Mouse (Mus musculus): Measurements from ENCODE around the gene Map3k13. TPM values are rescaled to one million over a fixed set of nuclear protein-coding genes. Genes with fewer than 3 reads are reported as not detected.
A peak's percentile ranks its signal among the peaks of the same experiment; 100 is the strongest.
"Not testable (repeated sequence)": the region's sequence is repeated elsewhere in the genome, so short reads cannot be mapped to it uniquely, and the experiment has no call there.

The Map3k13 gene
- 0.11 to 0.29 TPM in 2 of 3 replicates, not detected in the other for total RNA-seq (2017)

DNA sequence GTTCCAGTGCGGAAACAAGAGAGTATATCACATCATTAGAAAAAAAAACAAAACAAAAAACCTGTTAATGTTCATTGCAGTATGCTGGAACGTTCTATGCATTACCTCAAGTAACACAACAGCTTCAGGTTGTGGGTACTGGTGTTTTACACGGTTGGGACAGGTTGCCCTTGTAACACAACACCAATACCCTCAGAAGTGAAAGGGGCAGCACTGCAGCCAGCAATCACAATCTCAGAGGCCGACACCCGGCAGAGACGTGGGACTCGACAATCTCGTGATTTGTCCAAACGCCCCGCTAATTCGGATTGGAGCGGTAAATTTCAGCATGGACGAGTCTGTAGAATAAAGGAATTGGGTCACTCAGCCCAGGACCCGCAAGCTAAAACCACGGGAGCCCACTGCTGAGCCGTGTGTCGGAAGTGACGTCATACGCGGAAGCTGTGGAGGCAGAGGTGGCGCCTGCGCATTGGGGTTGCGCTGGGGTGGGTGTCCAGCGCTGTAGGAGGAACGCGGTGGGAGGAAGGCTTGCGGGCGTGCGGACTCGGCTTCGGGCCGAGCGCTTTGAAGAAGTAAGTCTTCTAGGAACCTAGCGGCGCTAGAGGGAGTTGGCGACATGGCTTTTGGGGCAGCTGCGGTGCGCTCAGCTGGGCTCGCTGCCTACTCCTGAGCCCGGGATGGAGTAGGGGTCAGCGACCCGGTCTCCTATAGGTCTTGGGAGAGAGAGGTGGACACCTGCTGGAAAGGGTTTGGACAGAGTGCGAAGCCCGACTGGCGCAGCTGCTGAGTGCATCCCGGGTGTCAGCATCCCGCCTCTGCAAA lies at the start of gene Map3k13:
Gene Map3k13, plus strand, starts transcription at position 472 of the 822 bp plus-strand sequence.
- peak; percentile 96 for ATAC-seq (replicated peaks; ENCODE audit: insufficient number of reproducible peaks, low FRiP score, low TSS enrichment, poor library complexity, severe bottlenecking)

DNA sequence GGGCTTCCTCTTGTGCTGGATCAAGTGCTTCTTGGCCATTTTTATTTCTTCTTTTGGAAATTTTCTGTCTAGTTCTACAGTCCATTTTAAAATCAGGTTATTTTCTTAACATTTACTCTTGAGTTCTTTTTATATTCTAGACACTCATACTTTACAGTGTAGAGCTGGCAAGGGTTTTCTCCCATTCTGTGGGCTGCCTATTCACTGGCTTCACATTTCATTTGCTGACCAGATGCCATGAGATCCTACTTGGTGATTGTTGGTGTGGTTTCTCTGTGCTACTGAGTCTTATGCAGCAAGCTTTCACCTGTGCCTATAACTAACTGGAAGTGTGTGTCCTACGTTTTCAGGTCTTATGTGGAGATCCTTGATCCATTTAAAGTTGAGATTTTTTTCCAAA lies 35.7 kb upstream of the Map3k13 start:
- no peak for ATAC-seq (replicated peaks; ENCODE audit: insufficient number of reproducible peaks, low FRiP score, low TSS enrichment, poor library complexity, severe bottlenecking)

DNA sequence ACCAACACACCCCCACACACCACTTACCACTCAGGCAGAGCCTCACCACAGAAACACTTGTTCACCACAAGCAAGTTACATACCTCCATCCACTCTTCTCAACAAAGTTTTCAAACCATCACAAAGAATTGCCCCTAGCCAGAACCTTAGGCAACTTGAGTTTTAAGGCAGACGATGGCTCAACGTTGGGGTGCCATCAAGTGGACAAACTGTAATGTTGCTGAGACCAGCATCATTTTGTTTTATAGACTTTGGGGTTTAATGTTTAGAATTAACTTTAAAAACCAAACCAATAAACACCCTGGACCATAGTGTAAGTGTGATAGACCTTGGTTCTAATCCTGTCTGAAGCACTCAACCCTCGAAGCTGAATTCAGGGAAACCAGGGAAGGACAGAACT lies 25.9 kb upstream of the Map3k13 start:
- ATAC-seq (replicated peaks; ENCODE audit: insufficient number of reproducible peaks, low FRiP score, low TSS enrichment, poor library complexity, severe bottlenecking): no peak

DNA sequence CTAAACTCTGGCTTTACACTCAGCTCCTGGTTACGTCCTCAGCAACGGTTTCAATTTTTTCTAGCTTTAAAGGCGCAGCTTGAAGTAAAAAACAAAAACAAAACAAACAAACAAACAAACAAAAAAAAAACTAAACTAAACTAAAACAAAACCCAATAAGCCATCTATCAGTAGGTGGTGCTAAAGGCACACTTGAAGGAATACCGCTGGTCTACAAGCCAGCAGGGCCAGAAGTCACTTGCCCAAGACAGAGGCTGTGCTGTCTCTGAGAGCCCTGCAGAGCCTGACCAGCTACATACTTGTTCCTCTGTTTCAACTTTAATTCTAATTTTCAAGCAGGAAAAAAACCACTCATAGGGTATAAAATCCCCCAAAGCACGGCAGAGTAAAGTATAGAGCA lies 24.5 kb upstream of the Map3k13 start:
- no peak for ATAC-seq (replicated peaks; ENCODE audit: insufficient number of reproducible peaks, low FRiP score, low TSS enrichment, poor library complexity, severe bottlenecking)

DNA sequence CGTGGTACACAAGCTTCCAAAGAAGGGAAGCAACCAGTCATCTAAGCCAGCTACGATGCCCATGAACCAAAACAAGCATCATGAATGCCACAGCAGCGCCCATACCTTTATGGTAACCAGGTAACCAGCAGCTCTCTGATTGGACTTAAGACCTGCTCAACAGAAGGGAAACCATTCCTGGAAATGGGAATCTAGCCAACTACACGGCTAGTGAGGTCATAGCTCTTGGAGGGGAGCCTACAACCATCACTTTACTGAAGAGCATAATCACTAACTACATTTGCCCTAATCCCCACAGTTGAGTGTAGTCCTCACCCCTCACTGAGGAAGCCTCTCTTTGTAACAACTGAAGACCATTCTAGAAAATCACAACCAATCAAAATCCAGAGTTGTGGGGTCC lies 19.4 kb upstream of the Map3k13 start:
- no peak for ATAC-seq (replicated peaks; ENCODE audit: insufficient number of reproducible peaks, low FRiP score, low TSS enrichment, poor library complexity, severe bottlenecking)

DNA sequence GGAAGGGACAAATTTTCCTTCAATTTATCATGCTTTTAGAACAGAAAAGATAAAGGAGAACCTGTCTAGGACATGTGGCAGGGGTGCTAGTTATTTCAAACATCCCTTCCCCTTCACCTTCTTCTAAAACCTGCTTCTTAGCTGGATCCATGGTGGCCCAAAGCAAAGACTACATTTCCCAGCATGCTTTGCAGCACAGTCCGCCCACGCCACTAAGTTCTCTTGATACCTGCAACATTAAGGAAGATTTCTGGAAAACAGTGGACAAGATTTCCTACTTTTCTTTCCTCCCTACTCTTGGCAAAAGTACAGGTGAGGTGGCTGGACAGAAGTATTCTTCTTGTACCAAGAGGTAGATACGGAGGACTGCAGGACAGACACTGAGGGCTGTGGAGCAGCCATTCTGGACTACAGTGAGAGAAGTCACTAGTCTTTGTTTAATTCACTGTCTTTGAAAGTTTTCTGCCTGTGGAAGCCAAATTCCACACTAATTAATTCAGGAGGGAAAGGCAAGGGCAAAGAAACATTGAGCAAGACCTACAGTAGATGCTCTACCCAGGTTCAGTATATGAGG lies 15.8 kb upstream of the Map3k13 start:
- ATAC-seq (replicated peaks; ENCODE audit: insufficient number of reproducible peaks, low FRiP score, low TSS enrichment, poor library complexity, severe bottlenecking): no peak

DNA sequence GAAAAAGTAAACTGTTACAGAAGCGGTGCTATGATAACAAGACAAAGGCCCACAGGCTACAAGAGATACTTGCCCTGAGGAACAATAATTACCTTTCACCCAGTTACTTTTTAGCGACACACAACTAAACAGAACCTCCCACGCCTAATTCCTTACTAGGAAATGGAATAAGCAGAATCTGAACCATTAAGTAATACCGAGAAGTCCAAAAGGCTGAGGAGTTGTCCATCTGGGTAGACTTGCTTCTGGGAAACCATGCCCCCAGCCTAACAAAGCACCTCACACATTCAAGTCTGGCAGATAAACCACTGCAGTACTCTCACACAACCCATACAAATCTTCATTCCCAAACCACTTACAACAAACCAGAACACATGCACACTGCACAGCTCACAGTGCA lies 15.0 kb upstream of the Map3k13 start:
- ATAC-seq (replicated peaks; ENCODE audit: insufficient number of reproducible peaks, low FRiP score, low TSS enrichment, poor library complexity, severe bottlenecking): no peak

DNA sequence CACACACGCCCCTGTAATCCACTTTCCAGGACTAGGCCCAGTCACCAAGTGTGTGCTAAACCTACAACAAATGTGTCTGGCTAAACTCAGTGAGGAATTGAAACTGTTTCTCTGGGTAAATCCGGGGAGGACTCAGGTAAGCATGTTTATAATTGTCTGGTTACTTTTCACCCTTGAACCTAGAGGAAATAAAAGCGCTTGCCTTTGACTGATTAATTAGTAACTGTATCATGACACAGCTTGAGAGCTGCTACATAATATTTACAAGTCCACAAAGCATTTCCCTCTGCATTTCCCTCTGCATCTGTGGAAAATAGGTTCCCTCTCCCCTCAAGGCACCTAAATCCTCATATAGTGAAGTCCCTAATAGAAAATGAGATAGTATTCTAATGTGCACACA lies 12.9 kb upstream of the Map3k13 start:
- no peak for ATAC-seq (replicated peaks; ENCODE audit: insufficient number of reproducible peaks, low FRiP score, low TSS enrichment, poor library complexity, severe bottlenecking)

DNA sequence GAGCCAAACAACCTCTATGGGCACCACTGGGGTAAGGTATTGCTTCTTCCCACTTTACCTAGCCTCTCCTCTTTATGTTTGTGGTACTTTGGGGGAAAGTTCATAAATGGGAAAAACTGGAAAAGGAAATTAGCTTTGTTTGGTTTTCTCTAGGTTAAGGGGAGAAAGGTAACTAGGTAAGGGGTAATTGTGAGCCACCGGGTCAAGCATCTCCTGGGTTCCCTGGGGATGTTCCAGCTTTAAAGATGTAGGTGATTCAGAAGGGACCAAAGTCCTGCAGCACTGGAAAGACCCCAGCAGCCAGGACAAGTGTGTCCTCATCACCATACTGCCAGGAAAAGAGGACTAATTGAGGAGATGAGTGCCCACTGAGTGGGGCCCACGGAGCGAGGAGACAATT lies 12.3 kb upstream of the Map3k13 start:
- no peak for ATAC-seq (replicated peaks; ENCODE audit: insufficient number of reproducible peaks, low FRiP score, low TSS enrichment, poor library complexity, severe bottlenecking)

DNA sequence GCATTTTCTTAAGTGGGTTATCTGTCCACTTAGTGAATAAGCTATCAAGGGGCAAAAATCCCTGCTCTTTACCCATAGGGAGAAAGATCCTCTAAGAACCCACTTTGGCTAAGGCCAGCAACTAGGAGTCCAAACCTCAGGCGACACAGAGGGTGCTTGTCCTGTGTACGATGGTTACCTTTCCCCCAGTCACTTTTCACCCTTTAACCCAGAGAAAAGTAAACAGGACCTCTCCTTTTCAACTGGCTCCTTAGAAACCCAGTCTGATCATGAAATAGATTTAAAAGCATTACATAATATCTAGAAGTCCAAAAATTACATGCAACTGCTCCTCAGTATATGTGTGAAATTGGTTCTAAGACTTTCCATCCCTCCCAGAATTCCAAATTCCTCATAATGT lies 11.3 kb upstream of the Map3k13 start:
- ATAC-seq (replicated peaks; ENCODE audit: insufficient number of reproducible peaks, low FRiP score, low TSS enrichment, poor library complexity, severe bottlenecking): no peak

DNA sequence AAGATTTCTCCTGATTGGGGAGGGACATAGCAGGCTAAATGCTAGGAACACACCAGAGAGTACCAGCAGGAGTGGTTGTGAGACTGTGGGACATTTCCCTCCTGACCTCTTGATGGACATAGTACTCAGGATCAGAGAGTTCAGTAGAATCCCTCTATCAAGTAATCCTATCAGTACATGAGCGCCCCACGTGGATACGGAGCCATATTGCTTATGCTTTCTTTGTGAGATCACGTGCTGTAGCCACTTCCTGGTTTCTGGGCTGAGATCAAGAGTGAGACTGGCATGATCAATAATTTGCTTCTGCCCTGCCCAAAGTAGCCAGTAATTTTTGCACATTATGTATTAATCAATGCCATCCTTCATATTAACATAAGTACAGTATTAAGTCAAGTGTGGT lies 9.1 kb upstream of the Map3k13 start:
- no peak for ATAC-seq (replicated peaks; ENCODE audit: insufficient number of reproducible peaks, low FRiP score, low TSS enrichment, poor library complexity, severe bottlenecking)

DNA sequence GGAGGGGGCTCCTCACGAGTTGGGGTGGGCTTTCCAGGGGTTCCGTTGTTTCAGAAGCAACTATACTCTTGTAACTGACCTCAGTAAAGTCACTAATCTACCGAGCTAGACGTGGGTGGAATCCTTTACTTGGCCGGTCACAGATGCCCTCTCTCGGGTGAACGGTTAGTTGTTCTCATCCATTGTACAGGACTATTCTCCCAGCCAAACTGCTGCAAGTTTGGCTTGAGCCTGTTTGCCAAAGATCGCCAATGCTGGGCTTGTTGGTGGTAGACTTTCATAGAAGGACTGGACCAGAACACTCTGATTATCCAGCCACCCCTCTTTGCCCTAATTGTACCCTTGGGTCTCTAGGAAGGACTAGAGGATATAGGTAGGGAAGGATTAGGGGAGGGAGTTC lies 7.8 kb upstream of the Map3k13 start:
- no peak for ATAC-seq (replicated peaks; ENCODE audit: insufficient number of reproducible peaks, low FRiP score, low TSS enrichment, poor library complexity, severe bottlenecking)

DNA sequence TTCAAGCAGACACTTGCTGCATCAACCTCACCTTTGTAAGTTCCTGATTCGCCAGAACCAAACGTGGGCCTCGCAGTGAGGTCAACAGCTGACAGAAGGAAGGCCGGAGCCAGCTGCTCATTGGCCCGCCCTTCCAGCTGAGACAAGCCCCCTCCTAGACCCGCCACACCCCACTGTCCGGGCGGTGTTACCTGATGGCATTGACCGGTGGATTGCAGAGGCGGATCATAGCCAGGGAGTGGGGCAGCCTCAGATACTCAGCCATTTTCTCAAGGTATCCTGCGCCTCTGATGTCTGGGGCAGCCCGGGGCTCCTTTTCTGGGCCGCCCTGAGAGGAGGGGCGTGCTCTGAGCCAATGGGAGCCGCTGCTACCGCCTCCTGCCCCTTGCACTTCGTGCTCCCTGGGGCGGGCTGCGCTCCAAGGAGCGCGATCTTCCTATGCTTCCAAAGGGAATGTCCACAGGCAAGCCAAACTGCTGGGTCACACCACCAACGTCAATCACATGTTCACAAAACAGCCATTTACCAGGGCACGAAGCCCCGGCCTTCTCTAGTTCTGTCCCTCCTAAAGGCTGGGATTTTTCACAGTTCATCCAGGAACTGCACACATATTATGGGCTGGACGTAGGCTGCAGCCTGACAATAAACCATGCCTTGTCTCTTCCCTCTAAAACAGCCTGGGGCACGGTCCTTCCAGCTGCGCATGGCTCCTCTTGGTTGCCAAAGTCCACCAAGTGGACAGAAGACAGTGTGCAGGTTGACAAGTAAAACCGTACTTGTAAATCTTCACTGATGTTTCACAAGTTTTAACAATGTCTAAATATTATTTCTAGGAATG lies 6.4 kb upstream of the Map3k13 start, which contains the start of gene Ehhadh:
Gene Ehhadh, minus strand, starts transcription at position 292 of the 838 bp plus-strand sequence.
- peak; percentile 38; the same call in 1 of the 2 replicates for ATAC-seq (replicated peaks; ENCODE audit: insufficient number of reproducible peaks, low FRiP score, low TSS enrichment, poor library complexity, severe bottlenecking)

DNA sequence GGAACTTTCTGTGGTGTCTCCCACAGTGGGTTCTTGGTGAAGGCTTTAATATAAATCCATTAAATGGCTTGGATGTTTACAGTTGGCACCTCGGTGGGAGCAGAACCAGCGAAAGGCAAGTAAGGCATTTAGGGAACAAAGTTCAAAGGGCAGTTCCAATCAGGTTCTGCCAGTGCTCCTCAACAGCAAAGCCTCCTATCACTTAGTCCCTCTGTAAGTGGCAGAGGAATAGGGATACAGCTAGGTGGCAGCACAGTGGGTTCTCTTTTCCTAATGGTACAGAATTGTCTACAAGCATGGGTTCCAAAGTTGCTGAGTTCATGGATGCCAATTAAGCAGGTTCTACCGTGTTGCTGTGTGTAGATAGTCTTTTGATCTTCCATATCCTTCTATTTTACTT lies 5.6 kb upstream of the Map3k13 start:
- ATAC-seq (replicated peaks; ENCODE audit: insufficient number of reproducible peaks, low FRiP score, low TSS enrichment, poor library complexity, severe bottlenecking): no peak

DNA sequence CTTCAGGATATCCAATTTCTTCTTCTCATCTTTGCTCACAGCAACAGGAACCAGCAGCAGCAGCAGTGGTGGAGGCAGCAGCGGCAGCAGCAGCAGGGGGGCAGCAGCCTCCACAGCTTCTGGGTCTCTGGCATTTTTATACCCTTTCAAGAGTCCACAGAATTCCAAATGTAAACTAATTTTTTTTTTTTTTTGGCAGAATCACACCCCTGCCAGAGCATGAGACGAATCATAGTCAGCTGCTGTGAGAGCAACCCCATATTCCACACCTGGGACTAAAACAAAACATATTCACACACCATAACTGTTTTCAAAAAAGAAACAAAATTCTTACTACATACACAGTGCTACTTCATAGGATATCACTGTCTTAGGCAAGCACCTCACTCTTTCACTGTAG lies 5.0 kb upstream of the Map3k13 start:
- no peak for ATAC-seq (replicated peaks; ENCODE audit: insufficient number of reproducible peaks, low FRiP score, low TSS enrichment, poor library complexity, severe bottlenecking)

DNA sequence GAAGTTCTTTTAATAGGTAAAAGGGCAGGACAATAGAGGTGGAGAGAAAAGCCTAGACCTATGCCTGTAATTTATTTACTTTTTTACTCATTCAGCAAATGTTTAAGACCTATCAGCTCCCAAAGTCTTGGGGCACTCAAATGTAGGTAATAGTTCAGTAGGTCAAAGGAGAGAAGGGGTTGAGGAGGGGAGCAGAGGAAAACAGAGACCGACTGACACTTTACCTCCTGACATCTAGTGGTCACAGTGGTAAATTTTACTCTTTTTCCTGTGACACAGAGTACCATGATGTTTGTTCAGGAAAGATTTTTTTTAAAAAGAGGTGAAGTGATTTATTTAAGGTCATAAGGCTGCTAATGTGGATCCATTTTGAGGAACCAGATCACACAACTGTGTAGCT lies 3.7 kb upstream of the Map3k13 start:
- ATAC-seq (replicated peaks; ENCODE audit: insufficient number of reproducible peaks, low FRiP score, low TSS enrichment, poor library complexity, severe bottlenecking): no peak

DNA sequence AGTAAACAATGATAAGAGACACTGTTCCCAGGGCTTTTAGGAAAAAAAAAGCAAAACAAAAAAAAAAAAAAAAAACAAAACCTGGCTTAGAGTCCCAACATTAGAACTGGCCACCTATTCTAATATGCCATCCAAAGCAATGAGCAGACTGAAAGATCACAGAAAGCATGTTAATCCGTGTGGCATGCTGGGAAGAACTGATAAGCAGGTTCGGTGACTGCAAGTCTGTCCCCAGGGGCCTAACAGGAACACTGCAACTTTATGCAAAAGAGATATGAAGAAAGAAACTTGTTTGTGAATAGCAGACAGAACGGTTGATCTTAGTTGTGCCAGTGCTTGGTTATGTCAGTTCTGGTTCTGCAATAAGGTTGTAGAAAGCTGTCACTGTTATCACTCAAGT lies 2.4 kb upstream of the Map3k13 start:
- no peak for ATAC-seq (replicated peaks; ENCODE audit: insufficient number of reproducible peaks, low FRiP score, low TSS enrichment, poor library complexity, severe bottlenecking)

DNA sequence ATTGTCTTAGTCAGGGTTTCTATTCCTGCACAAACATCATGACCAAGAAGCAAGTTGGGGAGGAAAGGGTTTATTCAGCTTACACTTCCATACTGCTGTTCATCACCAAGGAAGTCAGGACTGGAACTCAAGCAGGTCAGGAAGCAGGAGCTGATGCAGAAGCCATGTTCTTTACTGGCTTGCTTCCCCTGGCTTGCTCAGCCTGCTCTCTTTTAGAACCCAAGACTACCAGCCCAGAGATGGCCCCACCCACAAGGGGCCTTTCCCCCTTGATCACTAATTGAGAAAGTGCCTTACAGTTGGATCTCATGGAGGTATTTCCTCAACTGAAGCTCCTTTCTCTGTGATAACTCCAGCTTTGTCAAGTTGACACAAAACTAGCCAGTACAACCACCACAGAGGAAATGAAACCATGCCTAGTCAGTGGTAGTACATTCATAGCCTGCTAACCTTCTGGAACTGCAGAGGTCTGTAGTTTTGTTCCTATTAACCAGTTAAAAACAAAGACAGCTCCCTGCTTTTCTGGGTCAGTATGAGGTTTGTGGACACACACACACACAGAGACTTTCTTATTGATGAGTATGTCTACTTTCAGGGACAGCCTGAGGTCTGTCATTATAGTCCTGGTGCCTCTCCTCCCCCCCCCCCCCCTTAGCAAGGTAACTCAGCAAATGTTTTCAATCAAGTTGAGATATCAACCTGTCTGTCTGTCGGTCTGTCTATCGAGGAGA lies 901 bp upstream of the Map3k13 start:
- ATAC-seq (replicated peaks; ENCODE audit: insufficient number of reproducible peaks, low FRiP score, low TSS enrichment, poor library complexity, severe bottlenecking): not testable (repeated sequence)

DNA sequence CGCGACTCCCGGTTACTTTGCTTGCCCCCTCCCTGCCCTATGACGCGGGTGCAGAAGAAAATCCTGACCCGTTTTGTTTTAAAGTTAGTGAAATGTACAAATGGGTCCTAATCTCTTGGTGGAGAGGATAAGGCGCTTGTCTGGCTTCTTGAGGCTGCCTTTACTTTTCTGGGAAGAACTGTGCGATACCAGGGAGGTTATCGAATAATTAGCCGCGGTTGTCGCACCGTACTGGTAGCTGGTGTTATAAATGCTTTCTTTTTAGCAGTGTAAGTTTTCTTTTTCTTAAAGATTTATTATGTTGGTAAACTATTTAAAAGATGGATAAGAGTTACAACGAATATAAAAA lies 525 bp downstream of the Map3k13 start:
- ATAC-seq (replicated peaks; ENCODE audit: insufficient number of reproducible peaks, low FRiP score, low TSS enrichment, poor library complexity, severe bottlenecking): no peak; the same call in 1 of the 2 replicates

All from monocyte, adult 5-6 weeks (primary cell).